Mouse (Mus musculus): ENCODE data around the gene Alg1.
"Not testable (repeated sequence)": the region's sequence is repeated elsewhere in the genome, so short reads cannot be mapped to it uniquely, and the experiment has no call there.

Gene Alg1

GRCm38 (mm10) chr16:5233418-5234313 is at the start of gene Alg1:
Alg1 (plus strand) TSS chr16:5233621.
- DNase-seq (ENCODE audit: low read depth, low spot score) = peak; percentile 97

- no peak for DNase-seq (ENCODE audit: low read depth, low spot score)
These were observed 49.3 kb upstream of the Alg1 start for GRCm38 (mm10) chr16:5184101-5184500.

- DNase-seq (ENCODE audit: low read depth, low spot score) = no peak
These were observed 48.5 kb upstream of the Alg1 start for GRCm38 (mm10) chr16:5184956-5185355.

GRCm38 (mm10) chr16:5185691-5186090 is 47.7 kb upstream of the Alg1 start:
- no peak for DNase-seq (ENCODE audit: low read depth, low spot score)

- no peak for DNase-seq (ENCODE audit: low read depth, low spot score)
These were observed 47.2 kb upstream of the Alg1 start for GRCm38 (mm10) chr16:5186234-5186633.

GRCm38 (mm10) chr16:5195080-5195479 is 38.3 kb upstream of the Alg1 start:
- DNase-seq (ENCODE audit: low read depth, low spot score) = peak; percentile 81

GRCm38 (mm10) chr16:5202681-5203080 is 30.7 kb upstream of the Alg1 start:
- DNase-seq (ENCODE audit: low read depth, low spot score) = peak; percentile 69

- DNase-seq (ENCODE audit: low read depth, low spot score) = peak; percentile 19
These were observed 30.2 kb upstream of the Alg1 start for GRCm38 (mm10) chr16:5203200-5203599.

- DNase-seq (ENCODE audit: low read depth, low spot score) = peak; percentile 90
These were observed 29.6 kb upstream of the Alg1 start, which contains the start of gene Nagpa for GRCm38 (mm10) chr16:5203668-5204433. Nagpa (minus strand) TSS chr16:5204012.

GRCm38 (mm10) chr16:5205431-5205970 is 27.9 kb upstream of the Alg1 start:
- DNase-seq (ENCODE audit: low read depth, low spot score) = no peak

- no peak for DNase-seq (ENCODE audit: low read depth, low spot score)
These were observed 27.4 kb upstream of the Alg1 start for GRCm38 (mm10) chr16:5206051-5206450.

GRCm38 (mm10) chr16:5210365-5210764 is 23.1 kb upstream of the Alg1 start:
- DNase-seq (ENCODE audit: low read depth, low spot score) = no peak

GRCm38 (mm10) chr16:5212150-5212549 is 21.3 kb upstream of the Alg1 start:
- no peak for DNase-seq (ENCODE audit: low read depth, low spot score)

GRCm38 (mm10) chr16:5214126-5214525 is 19.3 kb upstream of the Alg1 start:
- DNase-seq (ENCODE audit: low read depth, low spot score) = no peak

- DNase-seq (ENCODE audit: low read depth, low spot score) = no peak
These were observed 16.7 kb upstream of the Alg1 start for GRCm38 (mm10) chr16:5216686-5217085.

GRCm38 (mm10) chr16:5217341-5218133 is 15.9 kb upstream of the Alg1 start:
- no peak for DNase-seq (ENCODE audit: low read depth, low spot score)

GRCm38 (mm10) chr16:5221403-5221802 is 12.0 kb upstream of the Alg1 start:
- DNase-seq (ENCODE audit: low read depth, low spot score) = no peak

GRCm38 (mm10) chr16:5222140-5222539 is 11.3 kb upstream of the Alg1 start, which contains the start of gene AU021092:
AU021092 (minus strand) TSS chr16:5222299.
- DNase-seq (ENCODE audit: low read depth, low spot score) = no peak

GRCm38 (mm10) chr16:5226534-5226933 is 6.9 kb upstream of the Alg1 start:
- not testable (repeated sequence) for DNase-seq (ENCODE audit: low read depth, low spot score)

- DNase-seq (ENCODE audit: low read depth, low spot score) = not testable (repeated sequence)
These were observed 5.9 kb upstream of the Alg1 start for GRCm38 (mm10) chr16:5227501-5227900.

GRCm38 (mm10) chr16:5228103-5228502 is 5.3 kb upstream of the Alg1 start:
- not testable (repeated sequence) for DNase-seq (ENCODE audit: low read depth, low spot score)
